Mouse (Mus musculus) CH12.LX (cell line): ENCODE data around the gene Wdr5.

Experiments used
- CTCF ChIP-seq, 2 experiments: IDR thresholded peaks in 1 of 2; conservative IDR thresholded peaks in 1 of 2; 2 replicates each; pipeline ENCODE4 v1.5.1; 2011 to 2012; ENCODE audit warnings: low read depth in 2 of 2, low read length in 2 of 2, improper control_type of control experiment in 1 of 2, inconsistent platforms in 1 of 2, mild to moderate bottlenecking in 1 of 2, moderate library complexity in 1 of 2
- MEF2A ChIP-seq: IDR thresholded peaks from 2 replicates; pipeline ENCODE4 v1.6.1; 2014; ENCODE audit warnings: low read depth, mild to moderate bottlenecking, inconsistent platforms, low read length, improper control_type of control experiment, borderline replicate concordance
- MXI1 ChIP-seq: IDR thresholded peaks from 2 replicates; pipeline ENCODE4 v1.6.1; 2011; ENCODE audit warnings: mild to moderate bottlenecking, low read depth, low read length, improper control_type of control experiment
- POLR2A ChIP-seq: IDR thresholded peaks from 2 replicates; pipeline ENCODE4 v1.6.1; 2011; ENCODE audit warnings: low read depth, mild to moderate bottlenecking, improper control_type of control experiment, low read length
- POLR2AphosphoS2 ChIP-seq: IDR thresholded peaks from 2 replicates; pipeline ENCODE4 v1.6.1; 2011; ENCODE audit warnings: low read depth, low read length, improper control_type of control experiment

DNA sequence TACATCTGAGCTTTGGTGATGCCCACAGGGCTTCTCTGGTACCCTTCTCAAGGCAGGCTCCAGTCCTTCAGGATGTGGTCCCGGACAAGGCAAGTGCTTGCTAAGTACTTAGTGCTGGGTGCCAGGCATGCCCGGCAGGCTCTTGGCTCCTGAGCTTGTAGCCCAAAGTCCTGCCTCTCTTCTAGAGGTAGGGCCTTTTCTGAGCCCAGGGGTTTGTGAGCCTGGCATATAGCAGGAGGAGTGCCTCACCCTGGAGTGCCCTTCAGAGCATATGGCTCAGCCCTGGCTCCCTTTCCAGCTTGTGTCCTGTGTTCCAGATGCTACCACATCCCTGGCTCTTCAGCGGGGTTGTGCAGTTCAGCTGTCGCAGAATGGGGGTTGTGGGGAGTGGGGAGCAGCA lies 49.7 kb downstream of the Wdr5 start:
- TF ChIP-seq POLR2A (no peak), POLR2AphosphoS2 (no peak), MXI1 (no peak), CTCF (conservative IDR thresholded peaks at IDR 0.05 in 1 of 2, IDR thresholded peaks at IDR 0.05 in 1 of 2; ENCODE audit: low read depth in 2 of 2, low read length in 2 of 2) (no peak), MEF2A (no peak)
